In genomic region chr9:72643651-72644417, GRCm38 (mm10) we compare ENCODE assay signal across 11 mouse cellular contexts. TPM values are rescaled to one million over a fixed set of nuclear protein-coding genes. Genes with fewer than 3 reads are reported as not detected.
DNase-seq lines count a peak whose midpoint lies in the region; ATAC-seq and TF ChIP-seq lines count a peak whose summit lies in the region.
"Had no signal": no experiment of that assay in that cellular context is flagged by ENCODE, and none has a peak within 500 bp of the region (broad histone marks: within the 10 kb centered on the region; RNA-seq: fewer than 3 reads in every experiment).

No protein-coding gene starts in this region.

- peaks cover 39% of the 10 kb centered on the region for H3K4me1 ChIP-seq in hindbrain, embryonic 10.5 days (replicated peaks)
- peaks cover 20% of the 10 kb centered on the region for H3K4me1 ChIP-seq in hindbrain, embryonic 12.5 days
- H3K4me1 ChIP-seq in ES-E14 (ENCODE audit: control insufficient read depth in 2 of 2, insufficient read depth in 2 of 2, low read length in 2 of 2, poor library complexity in 1 of 2): peaks cover 13 to 14% of the 10 kb centered on the region in 2 experiments
- peaks cover 51% of the 10 kb centered on the region for H3K4me1 ChIP-seq in embryonic facial prominence, embryonic 15.5 days

- ATAC-seq in hindbrain, embryonic 12.5 days (ENCODE audit: low FRiP score): no peak
- no peak for ATAC-seq in embryonic facial prominence, embryonic 15.5 days (ENCODE audit: insufficient number of reproducible peaks, low FRiP score, low TSS enrichment, low read depth)
- ATAC-seq in megakaryocyte, adult 5-6 weeks (ENCODE audit: poor library complexity, severe bottlenecking): peak; percentile 65

- no peak overlapping the region for H3K4me3 ChIP-seq in hindbrain, embryonic 10.5 days
- no peak overlapping the region for H3K4me3 ChIP-seq in hindbrain, embryonic 12.5 days
- no peak overlapping the region for H3K4me3 ChIP-seq in ES-E14 (ENCODE audit: insufficient read depth in 1 of 2, low read depth in 1 of 2, low read length in 2 of 2, poor library complexity in 1 of 2, severe bottlenecking in 1 of 2)
- no peak overlapping the region for H3K4me3 ChIP-seq in embryonic facial prominence, embryonic 15.5 days (replicated peaks)
- H3K4me3 ChIP-seq in layer of hippocampus, adult 2 months: no peak overlapping the region

- no peak overlapping the region for H3K4me2 ChIP-seq in hindbrain, embryonic 12.5 days (replicated peaks)
- H3K4me2 ChIP-seq in embryonic facial prominence, embryonic 15.5 days (replicated peaks): no peak overlapping the region

- H3K36me3 ChIP-seq in hindbrain, embryonic 10.5 days: no peaks in the 10 kb centered on the region
- H3K36me3 ChIP-seq in hindbrain, embryonic 12.5 days: no peaks in the 10 kb centered on the region
- H3K36me3 ChIP-seq in ES-E14 (ENCODE audit: control insufficient read depth, insufficient read depth, low read length, poor library complexity, severe bottlenecking): no peaks in the 10 kb centered on the region
- H3K36me3 ChIP-seq in embryonic facial prominence, embryonic 15.5 days: no peaks in the 10 kb centered on the region

- H3K9ac ChIP-seq in hindbrain, embryonic 12.5 days: no peak overlapping the region
- H3K9ac ChIP-seq in ES-E14 (ENCODE audit: insufficient read depth, low read depth, low read length, poor library complexity, severe bottlenecking): no peak overlapping the region; the same call in 1 of the 2 replicates
- no peak overlapping the region for H3K9ac ChIP-seq in embryonic facial prominence, embryonic 15.5 days

- TF ChIP-seq CTCF in layer of hippocampus, adult 2 months (conservative IDR thresholded peaks at IDR 0.05): no peak

- DNase-seq in hindbrain, embryonic 10.5 days (ENCODE audit: low spot score): no peak
- no peak for DNase-seq in ES-E14 (ENCODE audit: low read depth, low spot score)
- DNase-seq in layer of hippocampus, adult 2 months (ENCODE audit: low spot score in 2 of 2): no peak
- DNase-seq in frontal cortex, postnatal 36 days (ENCODE audit: low spot score in 2 of 2): no peak
- DNase-seq in thymus, postnatal 25 days: no peak
- DNase-seq: cerebellum, adult 9-10 months; gastrocnemius, postnatal 14 days; layer of hippocampus, postnatal 36 days had no signal

- no peaks in the 10 kb centered on the region for H3K27me3 ChIP-seq in hindbrain, embryonic 10.5 days (ENCODE audit: insufficient read depth, poor library complexity, severe bottlenecking)
- no peaks in the 10 kb centered on the region for H3K27me3 ChIP-seq in hindbrain, embryonic 12.5 days
- H3K27me3 ChIP-seq in embryonic facial prominence, embryonic 15.5 days: no peaks in the 10 kb centered on the region

- H3K27ac ChIP-seq in hindbrain, embryonic 10.5 days: peak overlapping the region; percentile 54; the same call in 1 of the 2 replicates
- H3K27ac ChIP-seq in hindbrain, embryonic 12.5 days: no peak overlapping the region
- peak overlapping the region; percentile 34; the same call in 1 of the 2 replicates for H3K27ac ChIP-seq in ES-E14 (ENCODE audit: insufficient read depth, low read depth, low read length, poor library complexity, severe bottlenecking)
- peak overlapping the region; percentile 77 for H3K27ac ChIP-seq in embryonic facial prominence, embryonic 15.5 days (replicated peaks)
- H3K27ac ChIP-seq in layer of hippocampus, adult 2 months: no peak overlapping the region

- 78% methylated on average over 6 of the region's 6 CpGs for WGBS in hindbrain, embryonic 10.5 days
- 81% methylated on average over 6 of the region's 6 CpGs for WGBS in hindbrain, embryonic 12.5 days
- WGBS in embryonic facial prominence, embryonic 15.5 days: 52% methylated on average over 6 of the region's 6 CpGs

- in situ Hi-C loops in ES-E14 (cut with MboI; ENCODE audit: low sequenced_read_pairs in 2 of 2, unreplicated experiment in 2 of 2): no loop called here

- no peaks in the 10 kb centered on the region for H3K9me3 ChIP-seq in hindbrain, embryonic 10.5 days
- no peaks in the 10 kb centered on the region for H3K9me3 ChIP-seq in hindbrain, embryonic 12.5 days (replicated peaks)
- H3K9me3 ChIP-seq in ES-E14 (ENCODE audit: control insufficient read depth, insufficient read depth, low read depth, low read length): no peaks in the 10 kb centered on the region
- no peaks in the 10 kb centered on the region for H3K9me3 ChIP-seq in embryonic facial prominence, embryonic 15.5 days (replicated peaks)

TF ChIP-seq in ES-E14, 5 proteins besides CTCF, POLR2A, EP300 and RAD21:
- TF ChIP-seq CHD2 (IDR thresholded peaks at IDR 0.05; ENCODE audit: low read depth, low read length): no peak
- no peak for TF ChIP-seq HCFC1 (IDR thresholded peaks at IDR 0.05; ENCODE audit: borderline replicate concordance, insufficient read depth, low read length)
- TF ChIP-seq MAFK (IDR thresholded peaks at IDR 0.05; ENCODE audit: insufficient read depth, low read depth, low read length): no peak
- no peak for TF ChIP-seq ZC3H11A (IDR thresholded peaks at IDR 0.05; ENCODE audit: borderline replicate concordance, low read depth, low read length)
- TF ChIP-seq ZNF384 (IDR thresholded peaks at IDR 0.05; ENCODE audit: low read depth, low read length): no peak

RNA-seq across cellular contexts. Expression of gene Nedd4, which starts 18.3 kb away (rescaled TPM):
- 556 and 636 TPM in 2 replicates for polyA plus RNA-seq in hindbrain, embryonic 10.5 days (2016; fragmentation: Nextera tagmentation; extraction: Ambion mirVana)
- 704 and 727 TPM in 2 replicates for polyA plus RNA-seq in hindbrain, embryonic 12.5 days (2016; fragmentation: Nextera tagmentation; extraction: Ambion mirVana)
- 302 and 324 TPM in 2 replicates for total RNA-seq in ES-E14 (2012; rRNA removed)
- polyA plus RNA-seq in embryonic facial prominence, embryonic 15.5 days (2015; fragmentation: Nextera tagmentation; extraction: Ambion mirVana): 541 and 546 TPM in 2 replicates
- total RNA-seq in megakaryocyte, adult 5-6 weeks (2015): 36.7 and 38.0 TPM in 2 replicates
- total RNA-seq in megakaryocyte, adult 5-6 weeks (2017): 47.0 and 68.7 TPM in 2 replicates
- 100 to 1,000 TPM; 298 to 301 TPM for total RNA-seq in layer of hippocampus, adult 2 months (2021)

Comparison
In these comparisons a context has a peak if more than half of its experiments do, and no peak if none do; other contexts are left out.
1. H3K27ac ChIP-seq: peak in hindbrain, embryonic 10.5 days (single experiment), ES-E14 (single experiment) and embryonic facial prominence, embryonic 15.5 days (single experiment); none in hindbrain, embryonic 12.5 days (single experiment) and layer of hippocampus, adult 2 months (single experiment).